Mouse (Mus musculus) C2C12 (cell line): ENCODE measurements around the gene Armh2. TPM values are rescaled to one million over a fixed set of nuclear protein-coding genes. Genes with fewer than 3 reads are reported as not detected.

Experiments used
- H3K27me3 ChIP-seq: one replicate; pipeline ENCODE4 v1.6.1; 2011; ENCODE audit not compliant: control insufficient read depth, insufficient read depth, insufficient read length
- H3K36me3 ChIP-seq: one replicate; pipeline ENCODE4 v1.6.1; 2011; ENCODE audit not compliant: control insufficient read depth, insufficient read depth
- H3K4me3 ChIP-seq: one replicate; pipeline ENCODE4 v1.5.1; 2011; ENCODE audit warnings: mild to moderate bottlenecking, control low read depth; ENCODE audit not compliant: poor library complexity, insufficient read depth, severe bottlenecking
- H3K79me2 ChIP-seq: one replicate; pipeline ENCODE4 v1.6.1; 2011; ENCODE audit not compliant: control insufficient read depth, insufficient read depth
- H3K79me3 ChIP-seq: one replicate; pipeline ENCODE4 v1.6.1; 2011; ENCODE audit warnings: low read depth, control low read depth
- H3ac ChIP-seq: one replicate; pipeline ENCODE3; 2011; ENCODE audit warnings: low read depth; ENCODE audit not compliant: control insufficient read depth, insufficient read length
- CEBPB ChIP-seq: IDR thresholded peaks from one replicate; pipeline ENCODE4 v1.6.1; 2011; ENCODE audit warnings: low read depth, mild to moderate bottlenecking, control low read depth, moderate library complexity
- CTCF ChIP-seq: IDR thresholded peaks from one replicate; pipeline ENCODE4 v1.5.1; 2011; ENCODE audit not compliant: control insufficient read depth, insufficient read depth, insufficient read length
- FOSL1 ChIP-seq: IDR thresholded peaks from one replicate; pipeline ENCODE4 v1.8.0; 2011; ENCODE audit warnings: mild to moderate bottlenecking, low read length; ENCODE audit not compliant: poor library complexity, insufficient read depth, severe bottlenecking
- MAX ChIP-seq: IDR thresholded peaks from one replicate; pipeline ENCODE4 v1.6.1; 2011; ENCODE audit warnings: mild to moderate bottlenecking, control low read depth
- MYOD1 ChIP-seq: IDR thresholded peaks from one replicate; pipeline ENCODE4 v1.6.1; 2011; ENCODE audit warnings: low read depth; ENCODE audit not compliant: control insufficient read depth, insufficient read length
- MYOG ChIP-seq: IDR thresholded peaks from one replicate; pipeline ENCODE4 v1.6.1; 2011; ENCODE audit not compliant: control insufficient read depth, insufficient read length; ENCODE audit errors: extremely low read depth
- USF1 ChIP-seq: IDR thresholded peaks from one replicate; pipeline ENCODE4 v1.6.1; 2011; ENCODE audit warnings: low read depth, mild to moderate bottlenecking, control low read depth, moderate library complexity
- polyA plus RNA-seq: library from polyadenylated mRNA; unstranded; fragments of >200 nt; fragmentation: generic; extraction: Trizol; gene quantifications from one replicate; pipeline ENCODE4 v1.2.1, GENCODE M21; 2012; ENCODE audit warnings: missing spikeins

Gene Armh2
- polyA plus RNA-seq, 1 experiment = not detected

GRCm38 (mm10) chr13:24712581-24713130 is 28.4 kb upstream of the Armh2 start:
- TF ChIP-seq CTCF (no peak), MAX (no peak), MYOG (no peak)
- no peak overlapping the region for H3ac ChIP-seq
- no peaks in the 10 kb centered on the region for H3K79me2 ChIP-seq
- H3K36me3 ChIP-seq = no peaks in the 10 kb centered on the region
- no peak overlapping the region for H3K4me3 ChIP-seq
- no peaks in the 10 kb centered on the region for H3K27me3 ChIP-seq
- no peaks in the 10 kb centered on the region for H3K79me3 ChIP-seq

GRCm38 (mm10) chr13:24713434-24714000 is 27.5 kb upstream of the Armh2 start:
- TF ChIP-seq MAX (no peak), CEBPB (no peak), CTCF (peak; percentile 93), MYOG (no peak)
- Histone ChIP-seq H3K4me3 (no peak overlapping the region), H3K27me3 (no peaks in the 10 kb centered on the region), H3K79me3 (no peaks in the 10 kb centered on the region), H3K79me2 (no peaks in the 10 kb centered on the region), H3K36me3 (no peaks in the 10 kb centered on the region), H3ac (no peak overlapping the region)

GRCm38 (mm10) chr13:24714360-24714885 is 26.6 kb upstream of the Armh2 start:
- H3K4me3 ChIP-seq = no peak overlapping the region
- H3K79me2 ChIP-seq = no peaks in the 10 kb centered on the region
- TF ChIP-seq USF1 (no peak), MYOG (no peak), CTCF (no peak), MYOD1 (no peak), FOSL1 (no peak), CEBPB (no peak), MAX (no peak)
- no peak overlapping the region for H3ac ChIP-seq
- H3K79me3 ChIP-seq = no peaks in the 10 kb centered on the region
- no peaks in the 10 kb centered on the region for H3K27me3 ChIP-seq
- H3K36me3 ChIP-seq = no peaks in the 10 kb centered on the region

- no peak overlapping the region for H3K4me3 ChIP-seq
These were observed 25.4 kb upstream of the Armh2 start for GRCm38 (mm10) chr13:24715601-24716000.

GRCm38 (mm10) chr13:24716441-24716840 is 24.6 kb upstream of the Armh2 start:
- TF ChIP-seq MYOG = no peak
- TF ChIP-seq USF1 = no peak
- TF ChIP-seq MYOD1 = no peak
- no peak for TF ChIP-seq FOSL1
- TF ChIP-seq CEBPB = no peak
- TF ChIP-seq CTCF = no peak
- no peak for TF ChIP-seq MAX
- no peaks in the 10 kb centered on the region for H3K79me2 ChIP-seq

More at GRCm38 (mm10) chr13:24715601-24716000, 25.4 kb upstream of the Armh2 start:
- Histone ChIP-seq H3K79me2 (no peaks in the 10 kb centered on the region), H3K36me3 (no peaks in the 10 kb centered on the region), H3K27me3 (no peaks in the 10 kb centered on the region), H3K79me3 (no peaks in the 10 kb centered on the region), H3ac (no peak overlapping the region)
- TF ChIP-seq USF1 (no peak), MYOD1 (no peak), CTCF (no peak), MAX (no peak), MYOG (no peak), FOSL1 (no peak), CEBPB (no peak)

GRCm38 (mm10) chr13:24717677-24718076 is 23.4 kb upstream of the Armh2 start:
- no peaks in the 10 kb centered on the region for H3K27me3 ChIP-seq
- no peak for TF ChIP-seq MAX
- TF ChIP-seq MYOD1 = no peak
- TF ChIP-seq MYOG = no peak
- no peaks in the 10 kb centered on the region for H3K79me2 ChIP-seq
- no peak overlapping the region for H3K4me3 ChIP-seq
- no peaks in the 10 kb centered on the region for H3K79me3 ChIP-seq
- H3ac ChIP-seq = no peak overlapping the region
- no peaks in the 10 kb centered on the region for H3K36me3 ChIP-seq

More at GRCm38 (mm10) chr13:24716441-24716840, 24.6 kb upstream of the Armh2 start:
- Histone ChIP-seq H3K36me3 (no peaks in the 10 kb centered on the region), H3K4me3 (no peak overlapping the region), H3K27me3 (no peaks in the 10 kb centered on the region), H3K79me3 (no peaks in the 10 kb centered on the region), H3ac (no peak overlapping the region)
